Mouse (Mus musculus) common myeloid progenitor, adult 5-6 weeks (primary cell): Measurements from ENCODE around the gene Plcb3. TPM values are rescaled to one million over a fixed set of nuclear protein-coding genes. Genes with fewer than 3 reads are reported as not detected.

Source experiments
- ATAC-seq: replicated peaks from 2 replicates; pipeline ENCODE4 v1.8.0; 2016; ENCODE audit warnings: low read depth, mild to moderate bottlenecking, moderate TSS enrichment, inconsistent platforms; ENCODE audit not compliant: poor library complexity, severe bottlenecking
- total RNA-seq: library from RNA; stranded (forward); fragments of 200-1000, 187-1606 nt; gene quantifications from 2 replicates; pipeline ENCODE4 v1.2.3, GENCODE M21; 2017

Plcb3 gene
- total RNA-seq, 1 experiment from 2014 or later: 7.5 TPM

DNA sequence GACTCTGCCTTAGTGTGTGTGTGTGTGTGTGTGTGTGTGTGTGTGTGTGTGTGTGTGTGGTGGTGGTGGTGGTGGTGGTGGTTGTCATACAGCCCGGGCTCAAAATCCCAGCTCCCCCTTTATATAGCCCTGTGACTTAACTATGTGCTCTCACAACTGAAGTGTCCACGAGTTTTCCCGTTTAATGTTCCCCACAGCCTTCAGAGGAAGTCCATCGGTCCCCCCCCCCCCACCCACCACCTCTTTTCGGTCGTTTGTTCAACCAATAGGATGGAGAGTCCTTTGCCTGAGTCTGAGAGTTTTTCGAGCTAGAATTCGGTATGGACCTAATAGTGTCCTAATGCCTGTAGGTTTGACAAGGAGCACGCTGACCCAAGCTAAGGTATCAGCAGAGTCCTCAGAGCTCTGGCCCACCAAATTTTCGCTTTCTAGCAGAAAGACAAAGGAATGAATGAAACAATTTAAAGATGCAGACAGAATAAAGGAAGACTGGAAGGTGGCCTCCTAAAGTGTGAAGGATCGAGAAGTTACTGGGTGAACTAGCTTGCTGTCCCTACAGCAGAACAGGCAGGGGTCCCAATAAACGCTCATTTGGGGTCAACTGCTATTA, 2.6 kb downstream of the Plcb3 start:
- ATAC-seq: no peak

- no peak for ATAC-seq
Measured at GRCm38 (mm10) chr19:6972247-6972917, 3.9 kb downstream of the Plcb3 start.

GRCm38 (mm10) chr19:6971644-6972043, 4.6 kb downstream of the Plcb3 start:
- no peak for ATAC-seq

DNA sequence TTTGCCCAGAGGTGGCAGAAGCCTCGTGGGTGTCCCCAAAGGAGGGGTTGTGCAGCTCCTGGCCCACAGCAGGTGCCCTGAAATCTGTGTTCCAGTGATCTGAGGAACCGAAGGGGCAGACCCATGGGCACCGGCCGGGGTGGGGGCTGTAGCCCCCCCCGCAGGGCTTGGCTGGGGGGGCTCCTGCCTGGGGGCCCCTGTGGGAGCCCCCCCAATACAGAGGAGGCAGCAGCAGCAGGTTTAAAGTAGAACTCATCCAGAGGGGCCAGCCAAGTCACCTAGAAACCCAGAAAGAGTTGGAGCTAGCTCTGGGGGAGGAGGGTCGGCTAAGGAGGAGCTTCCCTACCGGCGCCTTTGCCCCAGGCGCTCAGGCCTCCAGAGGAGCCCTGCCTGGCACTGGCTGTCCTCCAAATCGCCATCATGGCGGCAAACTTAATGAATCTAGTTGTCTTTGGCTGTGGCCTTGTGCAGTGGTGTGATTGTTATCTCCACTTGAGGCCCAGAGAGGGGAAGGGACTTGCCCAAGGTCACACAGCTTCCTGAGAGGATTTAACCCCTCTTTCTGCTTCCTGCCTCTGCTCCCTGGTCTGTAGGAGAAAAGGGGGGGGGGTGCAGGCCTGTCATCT, 5.7 kb downstream of the Plcb3 start:
- no peak for ATAC-seq

DNA sequence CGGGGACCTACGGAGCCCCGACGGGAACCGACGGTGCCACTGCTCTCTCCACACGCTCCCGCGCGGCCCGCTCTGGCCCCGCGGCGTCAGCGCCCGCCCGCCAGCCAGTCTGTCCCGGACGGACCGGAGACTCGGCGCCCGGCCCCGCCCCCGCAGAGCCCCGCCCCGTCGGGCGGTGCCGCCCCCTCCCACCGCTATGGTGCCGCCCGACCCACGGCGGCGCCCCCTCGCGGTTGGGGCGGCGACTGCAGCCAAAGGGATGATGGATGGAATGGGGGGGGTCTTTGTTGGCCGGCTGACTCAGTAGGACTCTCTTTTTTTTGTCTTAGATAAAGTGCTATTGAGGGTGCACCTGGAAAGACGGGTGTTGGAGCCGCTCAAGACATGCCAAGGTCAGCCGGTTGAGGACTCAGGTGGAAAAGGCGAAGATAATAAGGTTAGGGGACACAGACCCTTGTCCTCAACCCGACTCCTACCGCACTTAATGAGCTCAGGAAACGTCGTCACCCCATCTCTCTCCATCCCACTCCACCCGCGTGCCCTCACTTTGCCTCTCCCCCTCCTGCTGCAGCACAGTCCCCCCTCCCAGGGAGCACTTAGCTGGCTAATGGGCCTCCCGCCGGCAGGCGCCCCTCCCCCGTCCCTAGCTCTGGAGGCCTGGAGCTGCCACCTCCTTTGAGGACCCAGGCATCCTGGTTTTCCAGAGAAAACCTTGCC, 6.4 kb downstream of the Plcb3 start:
- peak; percentile 40; the same call in 1 of the 2 replicates for ATAC-seq

DNA sequence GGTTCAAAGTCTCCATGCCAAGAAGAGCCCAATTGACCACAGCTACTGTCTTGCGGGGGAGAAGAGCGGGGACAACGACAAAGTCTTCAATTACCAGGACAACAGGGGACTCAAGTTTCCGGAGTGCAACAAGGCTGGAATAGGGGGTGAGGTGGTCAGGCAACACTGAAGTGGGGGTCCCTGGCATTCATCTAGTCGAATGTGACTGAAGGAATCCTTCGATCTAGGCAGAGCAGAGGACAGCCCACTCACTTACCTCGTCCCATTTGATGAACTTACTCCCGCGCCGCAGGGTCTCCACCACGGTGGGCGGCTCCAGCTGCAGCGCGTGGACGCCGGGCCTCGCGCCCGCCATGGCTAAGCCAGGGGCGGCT, 7.0 kb downstream of the Plcb3 start:
- ATAC-seq: no peak

DNA sequence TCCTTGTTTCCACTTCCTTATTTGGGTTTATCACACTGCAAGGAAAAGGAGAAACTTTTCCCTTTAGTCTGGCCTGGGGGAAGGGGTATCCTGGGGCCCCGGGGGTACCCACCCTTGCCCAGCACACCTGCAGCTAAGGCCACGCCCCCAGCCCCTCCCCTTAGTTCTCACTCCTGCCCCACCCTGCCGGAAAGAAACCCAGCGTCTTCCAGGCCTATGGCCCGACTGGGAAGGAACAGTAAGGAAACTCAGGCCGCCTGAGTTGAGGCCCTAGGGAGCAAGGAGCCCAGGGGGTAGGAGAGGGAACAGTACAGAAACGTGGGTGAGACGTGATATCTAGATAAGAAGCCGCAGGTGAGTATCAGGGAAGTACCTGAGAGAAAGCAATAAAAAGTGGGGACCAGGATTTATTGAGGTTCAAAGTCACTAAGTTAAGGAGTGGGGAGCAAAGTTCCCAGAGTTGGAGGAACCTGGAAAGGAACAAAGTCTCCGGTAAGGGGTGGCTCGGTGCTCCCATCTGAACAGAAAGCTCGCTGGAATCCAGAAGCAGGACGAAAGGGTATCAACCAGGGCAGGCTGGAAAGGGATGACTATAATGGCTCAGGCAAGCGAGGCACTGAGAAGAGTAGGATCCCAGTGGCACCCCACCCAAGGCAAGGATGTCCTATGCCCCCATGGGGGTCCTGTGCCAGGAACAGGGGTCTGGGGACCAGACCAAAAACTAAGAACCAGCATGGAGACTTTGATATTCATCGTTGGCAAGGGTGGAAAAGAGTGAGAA, 7.6 kb downstream of the Plcb3 start:
- no peak for ATAC-seq

DNA sequence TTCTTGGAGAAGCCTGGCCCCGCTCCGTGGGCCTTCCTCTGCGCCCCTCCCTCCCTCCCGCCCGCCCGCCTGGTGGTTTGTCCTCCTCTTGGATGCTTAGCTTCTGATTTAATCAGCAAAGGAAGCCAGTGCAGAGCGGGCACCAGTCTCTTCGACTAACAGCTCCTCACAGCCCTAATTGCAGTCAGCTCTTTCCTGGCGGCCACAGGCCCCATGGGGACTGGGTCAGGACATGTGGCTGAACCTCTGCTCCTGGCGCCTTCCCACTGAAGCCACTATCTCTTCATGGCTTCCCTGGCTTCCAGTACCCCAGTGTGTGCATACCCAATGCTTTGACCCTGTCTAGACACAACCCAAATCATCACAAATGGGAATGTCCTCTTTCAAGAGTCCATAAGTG, 19.8 kb downstream of the Plcb3 start:
- no peak for ATAC-seq

- ATAC-seq: no peak
Measured at GRCm38 (mm10) chr19:6955424-6955823, 20.8 kb downstream of the Plcb3 start.

DNA sequence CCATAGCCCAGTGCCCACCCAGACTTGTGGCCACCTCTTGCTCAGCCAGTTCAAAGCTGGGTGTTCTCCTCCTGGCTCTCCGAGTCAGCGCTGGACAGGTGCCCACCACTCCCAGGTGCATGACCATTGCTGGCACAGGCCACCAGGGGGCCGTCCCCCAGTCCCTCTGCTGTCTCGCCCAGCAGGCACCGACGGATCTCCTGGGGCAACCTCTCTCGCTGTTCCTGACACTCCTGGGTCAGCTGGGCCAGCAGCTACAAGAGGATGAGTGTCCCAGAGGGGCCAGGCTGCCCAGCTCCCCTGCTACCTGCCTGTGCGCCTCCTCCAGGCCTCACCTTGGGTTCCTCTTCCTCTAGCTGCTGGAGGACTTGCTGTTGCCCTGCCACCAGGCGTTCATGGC, 22.2 kb downstream of the Plcb3 start:
- ATAC-seq: no peak

DNA sequence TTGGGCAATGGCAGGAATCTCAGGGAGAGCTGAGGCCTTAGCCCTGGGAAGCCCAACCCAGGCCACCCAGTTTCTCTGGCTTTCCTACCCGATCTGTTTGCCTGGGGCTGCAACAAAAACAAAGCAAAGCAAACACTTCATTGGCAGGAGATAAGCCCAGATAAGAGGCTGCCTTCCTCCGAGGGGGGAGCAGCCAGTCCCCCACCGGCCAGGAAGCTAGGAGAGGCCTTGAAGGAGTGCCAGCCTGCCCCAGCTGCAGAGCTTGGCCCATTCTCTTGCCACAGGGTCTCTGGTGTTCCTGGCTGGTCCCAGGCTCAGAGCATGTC, 23.6 kb downstream of the Plcb3 start:
- no peak for ATAC-seq

GRCm38 (mm10) chr19:6951994-6952711, 24.1 kb downstream of the Plcb3 start:
- ATAC-seq: peak; percentile 24

DNA sequence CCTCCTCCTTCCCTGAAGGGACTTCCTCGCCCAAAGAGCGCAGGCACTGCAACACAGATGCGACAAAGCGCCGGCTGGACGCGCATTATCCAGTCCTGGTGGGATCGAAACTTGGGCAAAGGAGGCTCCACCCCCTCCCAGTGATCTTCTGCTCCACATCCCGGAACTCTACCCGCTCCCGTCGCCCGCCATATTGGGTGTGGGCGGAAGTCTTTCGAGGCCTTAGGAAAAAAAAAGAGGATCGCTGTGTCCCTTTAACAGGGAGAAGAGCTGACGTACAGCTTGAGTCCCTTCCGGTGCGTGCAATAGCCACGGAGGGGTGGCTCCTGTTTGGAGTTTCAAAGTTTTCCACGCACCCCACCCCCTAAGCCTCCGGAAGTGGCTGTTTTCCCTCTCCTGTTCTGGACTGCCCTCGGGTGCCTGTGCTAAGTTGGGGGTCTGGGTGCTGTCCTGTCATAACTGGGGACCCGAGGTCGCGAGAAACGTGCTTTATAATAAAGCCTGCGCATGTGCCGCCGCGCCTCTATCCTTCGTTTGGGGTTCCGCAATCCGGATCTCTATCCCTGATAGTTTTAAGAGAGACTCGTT, 24.8 kb downstream of the Plcb3 start:
- ATAC-seq: peak; percentile 81

DNA sequence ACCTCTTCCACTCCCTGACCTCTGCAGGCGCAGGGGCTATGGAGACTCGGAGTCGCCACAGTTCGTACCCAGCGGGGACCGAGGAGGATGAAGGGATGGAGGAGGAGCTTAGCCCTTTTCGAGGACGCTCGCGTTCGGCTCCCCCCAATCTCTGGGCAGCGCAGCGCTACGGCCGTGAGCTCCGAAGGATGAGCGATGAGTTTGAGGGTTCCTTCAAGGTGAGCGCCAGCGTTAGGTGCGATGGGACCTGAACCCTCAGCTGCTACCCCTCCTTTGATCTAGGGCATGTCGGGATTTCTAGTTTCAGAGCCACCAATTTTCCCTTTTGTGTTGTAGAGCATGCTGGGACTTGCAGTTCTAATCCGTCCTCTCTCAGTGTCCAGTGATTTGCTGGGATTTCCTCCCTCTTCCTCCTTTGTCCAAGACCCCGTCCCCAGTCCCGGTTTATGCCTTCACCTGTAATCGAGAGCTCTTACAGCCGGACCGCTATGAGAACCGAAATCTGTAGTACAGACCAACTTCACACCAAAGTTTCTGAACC, 25.6 kb downstream of the Plcb3 start:
- ATAC-seq: 0 out of 2 replicates have a peak, but pooled peaks have one; percentile 14

- ATAC-seq: no peak
Measured at GRCm38 (mm10) chr19:6949951-6950350, 26.3 kb downstream of the Plcb3 start.

DNA sequence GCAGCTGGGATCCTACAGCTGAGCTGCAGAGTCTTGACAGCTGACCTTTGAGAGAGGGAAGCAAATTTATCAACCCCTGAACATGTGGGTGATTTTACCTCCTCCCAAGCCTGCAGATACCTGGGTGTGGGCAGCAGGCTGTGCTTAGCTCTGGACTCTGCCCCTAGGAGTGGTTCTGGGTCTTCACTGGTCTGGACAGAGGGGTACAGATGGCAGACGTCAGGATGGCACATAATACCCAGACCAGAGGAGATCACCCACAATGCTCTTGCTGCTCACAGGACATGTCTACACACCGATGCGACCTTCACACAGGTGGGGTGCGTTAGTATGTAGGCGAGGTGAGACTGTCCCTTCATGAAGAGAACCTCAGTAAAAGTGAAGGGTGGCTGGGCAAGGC, 26.7 kb downstream of the Plcb3 start:
- ATAC-seq: no peak

DNA sequence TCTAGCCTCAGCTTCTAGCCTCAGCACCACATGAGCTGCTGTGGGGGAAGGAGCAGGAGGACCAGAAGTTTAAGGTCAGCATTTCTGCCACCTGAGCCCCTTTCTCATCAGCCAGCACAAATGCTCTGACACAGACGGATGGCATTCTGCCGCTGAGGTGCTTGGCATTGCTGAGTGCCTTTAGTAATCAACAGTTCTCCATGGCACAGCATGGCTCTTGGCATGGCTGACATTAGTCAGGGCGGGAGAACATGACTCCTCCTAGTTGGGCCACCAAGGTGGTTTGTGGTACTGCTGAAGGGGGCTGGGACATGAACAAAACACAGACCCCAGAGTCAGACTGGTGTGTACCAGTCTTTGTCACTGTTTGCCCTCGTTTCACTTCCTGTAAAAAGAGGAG, 28.1 kb downstream of the Plcb3 start:
- no peak for ATAC-seq

DNA sequence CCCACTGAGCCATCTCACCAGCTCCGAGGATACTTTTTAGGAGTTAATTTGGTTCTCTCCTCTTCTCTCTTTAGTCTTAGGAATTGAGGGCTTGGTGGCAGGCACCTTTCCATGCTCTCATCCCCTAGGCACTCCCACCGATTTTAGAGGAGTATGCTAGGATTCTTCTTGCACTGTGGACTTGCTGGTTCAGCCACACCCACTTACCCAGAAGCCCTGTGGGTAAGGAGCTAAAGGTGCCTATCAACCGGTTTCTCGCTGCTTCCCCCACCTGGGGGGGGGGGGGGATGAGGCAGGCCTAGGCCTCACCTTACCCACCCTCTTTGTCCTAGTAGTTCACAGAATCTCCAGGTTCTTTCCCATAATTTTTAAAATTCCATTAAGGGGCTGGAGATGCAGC, 28.5 kb downstream of the Plcb3 start:
- ATAC-seq: no peak

DNA sequence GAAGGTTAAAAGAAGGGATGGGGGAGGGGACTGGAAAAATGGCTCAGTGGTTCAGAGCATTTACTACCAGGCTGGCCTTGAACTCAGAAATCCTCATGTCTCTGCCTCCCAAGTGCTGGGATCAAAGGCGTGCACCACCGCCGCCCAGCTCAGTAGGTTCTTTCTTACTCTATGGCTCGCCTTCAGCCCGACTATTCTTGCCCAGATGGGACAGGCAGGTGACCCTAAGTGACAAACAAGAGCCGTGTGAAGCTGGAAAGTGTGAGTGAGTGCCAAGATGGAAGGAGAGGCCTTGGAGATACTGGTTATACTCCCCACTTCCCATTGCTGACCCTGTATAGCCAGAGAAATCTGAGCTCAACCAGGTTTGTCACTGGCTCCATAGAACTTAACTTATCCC, 32.6 kb downstream of the Plcb3 start:
- no peak for ATAC-seq
